Mouse (Mus musculus): ENCODE results near the gene Romo1.

- TF ChIP-seq CTCF (IDR thresholded peaks at IDR 0.05; ENCODE audit: low read depth) (no peak), EP300 (IDR thresholded peaks at IDR 0.05; ENCODE audit: low read depth) (no peak)
These were observed 35.9 kb downstream of the Romo1 start for GRCm38 (mm10) chr2:156179796-156180093.

All from heart, postnatal 0 days (tissue).